Mouse (Mus musculus) v-Abl transformed pro-B cells (cell line): ENCODE results near the gene Nkapd1.
"Not testable (repeated sequence)": the region's sequence is repeated elsewhere in the genome, so short reads cannot be mapped to it uniquely, and the experiment has no call there.

Experiments
- in situ Hi-C, 2 experiments: fragments of 400-800 bp; cut with MboI; formaldehyde crosslinking; loops; one replicate each; pipeline ENCODE4 v1.15.1; 2025; ENCODE audit not compliant: unreplicated experiment in 2 of 2

The Nkapd1 gene

GRCm38 (mm10) chr9:50616766-50617603 lies at the start of gene Nkapd1, which contains the start of gene Pih1d2:
TSS of gene Nkapd1 (minus strand) at chr9:50617464.
TSS of gene Pih1d2 (plus strand) at chr9:50617321.
- in situ Hi-C loops: loop anchor here in 1 of 2 experiments (25.0 kb wide), 1 partner anchor 145 kb away; the partner anchor contains the start of genes Cryab, Fdxacb1 and Hspb2

- in situ Hi-C loops: no loop called here
Measured at GRCm38 (mm10) chr9:50666442-50666841, 49.2 kb upstream of the Nkapd1 start.

- in situ Hi-C loops: loop anchor here in 1 of 2 experiments (5.0 kb wide), 2 partner anchors 63 to 143 kb away; partner anchors contain the start of genes Sdhd and Timm8b
Measured at GRCm38 (mm10) chr9:50664826-50665225, 47.6 kb upstream of the Nkapd1 start.

GRCm38 (mm10) chr9:50660431-50660830 lies 43.2 kb upstream of the Nkapd1 start:
- in situ Hi-C loops: loop anchor here in 1 of 2 experiments (5.0 kb wide), 2 partner anchors 58 to 138 kb away; partner anchors contain the start of genes Sdhd and Timm8b

- in situ Hi-C loops: loop anchor here (5.0 kb wide), 2 partner anchors 57 to 137 kb away; partner anchors contain the start of genes Sdhd (in 2 of the 2) and Timm8b (in 2 of the 2)
Measured at GRCm38 (mm10) chr9:50659392-50660217, 42.3 kb upstream of the Nkapd1 start, which contains the start of gene Dlat. TSS of gene Dlat (minus strand) at chr9:50659780.

GRCm38 (mm10) chr9:50658941-50659388 lies 41.7 kb upstream of the Nkapd1 start:
- in situ Hi-C loops: loop anchor here in 1 of 2 experiments (5.0 kb wide), 1 partner anchor 57 kb away; the partner anchor contains the start of genes Sdhd and Timm8b

GRCm38 (mm10) chr9:50658391-50658790 lies 41.1 kb upstream of the Nkapd1 start:
- in situ Hi-C loops: loop anchor here in 1 of 2 experiments (5.0 kb wide), 1 partner anchor 56 kb away; the partner anchor contains the start of genes Sdhd and Timm8b

GRCm38 (mm10) chr9:50650503-50650902 lies 33.2 kb upstream of the Nkapd1 start:
- in situ Hi-C loops: no loop called here

- in situ Hi-C loops: no loop called here
Measured at GRCm38 (mm10) chr9:50646826-50647370, 29.6 kb upstream of the Nkapd1 start.

GRCm38 (mm10) chr9:50634270-50634669 lies 17.0 kb upstream of the Nkapd1 start:
- in situ Hi-C loops: no loop called here

- in situ Hi-C loops: no loop called here
Measured at GRCm38 (mm10) chr9:50633059-50633458, 15.8 kb upstream of the Nkapd1 start.

GRCm38 (mm10) chr9:50632016-50632688 lies 14.9 kb upstream of the Nkapd1 start:
- in situ Hi-C loops: no loop called here

GRCm38 (mm10) chr9:50630903-50631302 lies 13.6 kb upstream of the Nkapd1 start:
- in situ Hi-C loops: not testable (repeated sequence)

- in situ Hi-C loops: loop anchor here in 1 of 2 experiments (25.0 kb wide), 1 partner anchor 144 kb away; the partner anchor contains the start of genes Cryab, Fdxacb1 and Hspb2
Measured at GRCm38 (mm10) chr9:50617794-50618330, 598 bp upstream of the Nkapd1 start.

- in situ Hi-C loops: loop anchor here in 1 of 2 experiments (25.0 kb wide), 1 partner anchor 146 kb away; the partner anchor contains the start of genes Cryab, Fdxacb1 and Hspb2
Measured at GRCm38 (mm10) chr9:50616161-50616560, 1.1 kb downstream of the Nkapd1 start.

GRCm38 (mm10) chr9:50612115-50612514 lies 5.1 kb downstream of the Nkapd1 start:
- in situ Hi-C loops: loop anchor here in 1 of 2 experiments (25.0 kb wide), 1 partner anchor 150 kb away; the partner anchor contains the start of genes Cryab, Fdxacb1 and Hspb2

- in situ Hi-C loops: loop anchor here (5.0 to 25.0 kb wide), 4 partner anchors 53 to 170 kb away; partner anchors contain the start of genes 1110032A03Rik (in 1 of the 2), Alg9 (in 1 of the 2), Cryab (in 1 of the 2) and Dlat (in 1 of the 2)
Measured at GRCm38 (mm10) chr9:50604338-50604737, 12.9 kb downstream of the Nkapd1 start.

GRCm38 (mm10) chr9:50603998-50604324 lies 13.3 kb downstream of the Nkapd1 start:
- in situ Hi-C loops: loop anchor here (5.0 to 25.0 kb wide), 4 partner anchors 53 to 171 kb away; partner anchors contain the start of genes 1110032A03Rik (in 1 of the 2), Alg9 (in 1 of the 2), Cryab (in 1 of the 2) and Dlat (in 1 of the 2)
